Mouse (Mus musculus): ENCODE results near the gene Gm12216. TPM values are rescaled to one million over a fixed set of nuclear protein-coding genes. Genes with fewer than 3 reads are reported as not detected.
A peak's percentile ranks its signal among the peaks of the same experiment; 100 is the strongest.
"Not testable (repeated sequence)": the region's sequence is repeated elsewhere in the genome, so short reads cannot be mapped to it uniquely, and the experiment has no call there.

Gm12216 gene
- polyA plus RNA-seq, 1 experiment from 2014 or later, result not detected

DNA sequence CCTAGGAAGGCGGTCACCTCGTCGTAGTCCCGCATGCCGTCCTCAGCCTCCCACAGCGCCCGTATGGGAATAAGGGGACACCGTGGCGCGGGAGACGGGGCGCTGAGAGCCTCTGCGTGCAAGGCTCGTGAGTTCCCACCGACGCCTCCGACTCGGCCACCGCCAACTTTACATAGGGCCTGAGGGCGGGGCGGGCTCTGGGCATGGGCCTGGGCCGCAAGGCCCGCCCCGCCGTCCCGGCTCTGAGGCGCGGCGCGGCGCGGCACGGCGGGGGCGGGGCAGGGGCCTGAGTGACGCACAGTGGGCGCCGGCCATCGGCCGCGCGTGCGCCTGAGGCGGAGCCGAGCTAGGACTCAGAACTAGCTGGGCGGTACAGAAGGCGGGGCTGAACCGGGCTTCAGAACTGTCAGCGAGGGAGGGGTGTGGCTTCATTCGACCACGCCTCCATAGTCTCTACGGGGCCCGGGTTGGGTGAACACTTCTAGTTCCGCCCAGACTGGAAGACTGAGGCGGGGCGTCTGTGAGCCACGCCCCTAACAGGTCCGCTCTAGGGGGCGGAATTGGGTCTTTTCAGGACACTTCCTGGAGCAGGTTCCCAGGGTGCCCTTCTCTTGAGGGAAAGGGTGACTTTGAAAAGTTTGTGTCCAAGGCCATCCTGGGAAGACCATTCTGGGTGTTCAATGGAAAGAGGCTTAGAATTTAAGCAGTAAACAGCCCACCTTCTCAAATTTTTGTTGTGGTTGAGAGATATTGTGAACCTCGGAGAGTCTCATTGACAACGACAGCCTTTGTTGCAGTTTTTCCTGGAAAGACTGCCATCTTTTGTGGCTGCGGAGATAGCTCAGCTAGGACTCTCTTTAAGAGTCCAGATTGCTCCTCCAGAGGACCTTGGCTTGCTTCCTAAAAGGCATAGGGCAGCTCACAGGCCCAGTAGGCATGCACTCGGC, 32.7 kb upstream of the Gm12216 start, which contains the start of gene Slc22a5:
Gene Slc22a5 (minus strand): TSS at position 156 of the 947 bp plus-strand sequence.
- peaks cover 12% of the 10 kb centered on the region for H3K4me1 ChIP-seq
- H3K9ac ChIP-seq, result peak within 1 kb of the TSS; percentile 71
- peak within 1 kb of the TSS; percentile 83 for H3K4me2 ChIP-seq (replicated peaks)
- peak; percentile 98 for ATAC-seq (ENCODE audit: low FRiP score)
- H3K27me3 ChIP-seq, result no peaks in the 10 kb centered on the region
- no peaks in the 10 kb centered on the region for H3K36me3 ChIP-seq
- no peaks in the 10 kb centered on the region for H3K9me3 ChIP-seq (replicated peaks)
- 4% methylated on average over 63 of the region's 63 CpGs for WGBS
- H3K4me3 ChIP-seq, result peak within 1 kb of the TSS; percentile 55
- no peak within 1 kb of the TSS; the same call in 1 of the 2 replicates for H3K27ac ChIP-seq

DNA sequence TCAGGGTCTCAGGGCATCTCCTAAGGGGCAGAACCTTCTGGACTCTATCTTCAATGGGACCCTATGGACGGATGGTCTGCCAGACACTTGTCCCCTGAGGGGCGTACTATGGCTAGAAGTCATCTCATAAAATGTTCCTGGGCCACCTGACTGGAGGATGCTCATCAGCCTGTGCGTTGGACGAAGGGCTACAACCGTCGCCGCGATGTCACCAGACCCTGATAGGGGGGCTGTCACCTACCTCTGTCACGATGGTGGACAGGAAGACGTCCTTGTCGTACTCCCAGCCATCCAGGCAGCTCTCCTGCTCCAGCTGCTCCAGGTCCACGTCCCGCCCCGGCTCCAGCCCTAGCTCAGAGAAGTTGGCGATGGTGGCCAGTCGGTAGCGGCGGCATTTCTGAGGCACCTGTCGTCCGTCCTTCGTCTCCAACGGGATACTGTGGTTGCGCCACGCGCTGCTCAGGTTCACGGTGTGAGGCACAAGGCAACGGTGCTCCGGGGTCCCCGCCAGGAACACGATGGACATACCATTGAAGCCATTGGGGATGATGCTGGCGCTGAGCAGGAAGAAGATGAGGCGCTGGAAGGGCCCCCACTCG, 31.9 kb upstream of the Gm12216 start:
- Histone ChIP-seq H3K9me3 (replicated peaks) (no peaks in the 10 kb centered on the region), H3K36me3 (0 out of 2 replicates have a peak, but pooled peaks cover 3% of the 10 kb centered on the region), H3K4me3 (peak overlapping the region; percentile 55), H3K27me3 (no peaks in the 10 kb centered on the region), H3K4me2 (replicated peaks) (peak overlapping the region; percentile 83), H3K9ac (peak overlapping the region; percentile 71), H3K27ac (no peak overlapping the region; the same call in 1 of the 2 replicates), H3K4me1 (peaks cover 12% of the 10 kb centered on the region)
- peak; percentile 3; the same call in 1 of the 2 replicates for ATAC-seq (ENCODE audit: low FRiP score)
- WGBS, result 5% methylated on average over 33 of the region's 33 CpGs

DNA sequence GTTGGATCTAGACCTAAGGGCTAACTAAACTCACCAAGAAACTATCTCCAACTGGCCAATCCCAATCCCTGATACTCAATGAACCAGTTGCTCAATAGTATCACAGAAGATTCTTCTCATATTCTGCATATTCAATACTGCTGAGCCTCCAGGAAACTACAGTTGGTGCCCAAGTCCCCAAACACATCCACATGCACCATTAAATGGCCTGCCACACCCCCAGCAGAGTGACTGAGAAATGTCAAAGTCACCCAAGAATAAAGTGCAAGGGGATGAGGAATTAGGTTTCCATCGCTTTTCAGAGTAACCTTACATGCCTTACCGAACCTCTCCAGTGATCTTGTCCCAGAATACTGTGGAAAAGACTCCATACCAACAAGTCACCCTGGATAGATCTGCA, 31.2 kb upstream of the Gm12216 start:
- WGBS, result 92% methylated on average over 2 of the region's 2 CpGs
- H3K9me3 ChIP-seq (replicated peaks), result no peaks in the 10 kb centered on the region
- no peaks in the 10 kb centered on the region for H3K27me3 ChIP-seq
- H3K4me3 ChIP-seq, result no peak overlapping the region
- H3K4me2 ChIP-seq (replicated peaks), result peak overlapping the region; percentile 83; the same call in 1 of the 2 replicates
- 0 out of 2 replicates have a peak, but pooled peaks cover 3% of the 10 kb centered on the region for H3K36me3 ChIP-seq
- H3K9ac ChIP-seq, result no peak overlapping the region
- H3K27ac ChIP-seq, result no peak overlapping the region
- ATAC-seq (ENCODE audit: low FRiP score), result no peak
- H3K4me1 ChIP-seq, result peaks cover 12% of the 10 kb centered on the region

DNA sequence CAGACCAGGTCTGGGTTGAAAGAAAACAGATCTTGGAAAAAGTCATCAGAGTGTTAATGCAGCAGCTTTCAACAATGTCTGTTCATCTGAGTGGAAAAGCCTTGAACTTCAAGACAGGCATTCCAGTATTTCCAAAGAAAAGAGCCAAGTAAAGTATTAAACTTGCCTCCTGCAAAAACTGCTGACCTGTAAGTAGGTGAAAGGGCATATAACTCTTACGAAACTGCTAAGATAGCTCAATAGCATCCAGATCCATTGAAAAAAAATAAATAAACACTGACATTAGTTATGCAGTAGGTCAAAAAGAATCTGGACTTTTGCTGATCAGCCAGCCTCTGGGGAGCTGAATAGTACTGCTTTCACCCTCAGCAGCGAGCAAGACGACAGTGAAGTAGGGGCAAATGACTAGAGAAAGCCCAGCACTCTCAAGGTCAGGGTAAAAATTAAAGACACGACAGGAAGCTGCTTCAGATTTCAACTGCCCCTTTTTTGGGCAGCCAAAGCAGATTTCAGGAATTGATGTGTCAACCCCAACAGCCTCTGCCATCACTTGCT, 30.1 kb upstream of the Gm12216 start:
- Histone ChIP-seq H3K4me3 (no peak overlapping the region), H3K4me1 (peaks cover 12% of the 10 kb centered on the region), H3K9me3 (replicated peaks) (no peaks in the 10 kb centered on the region), H3K27me3 (no peaks in the 10 kb centered on the region), H3K36me3 (0 out of 2 replicates have a peak, but pooled peaks cover 3% of the 10 kb centered on the region), H3K4me2 (replicated peaks) (no peak overlapping the region), H3K9ac (no peak overlapping the region), H3K27ac (no peak overlapping the region)
- ATAC-seq (ENCODE audit: low FRiP score), result no peak
- WGBS, result 68% methylated on average over 4 of the region's 4 CpGs

DNA sequence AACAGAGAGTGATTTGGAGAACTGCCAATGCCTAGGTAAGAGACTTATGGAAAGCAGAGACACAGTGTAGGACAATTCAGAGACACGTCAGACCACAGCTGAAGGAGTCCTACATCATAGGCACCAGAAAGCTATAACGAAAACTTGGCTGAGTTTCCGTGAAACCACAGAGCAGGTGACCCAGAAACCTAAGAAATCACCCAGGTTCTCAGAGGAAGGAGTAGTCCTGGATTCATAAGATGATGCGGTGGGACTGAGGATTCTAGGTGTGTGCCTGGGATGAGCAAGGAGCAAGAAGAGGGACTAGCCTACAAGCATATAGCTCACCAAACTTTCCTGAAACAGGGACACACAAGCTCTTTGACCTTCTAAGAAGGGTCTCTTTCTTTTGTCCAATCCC, 29.2 kb upstream of the Gm12216 start:
- H3K36me3 ChIP-seq, result 0 out of 2 replicates have a peak, but pooled peaks cover 3% of the 10 kb centered on the region
- no peaks in the 10 kb centered on the region for H3K27me3 ChIP-seq
- no peak overlapping the region for H3K27ac ChIP-seq
- H3K9me3 ChIP-seq (replicated peaks), result no peaks in the 10 kb centered on the region
- H3K4me3 ChIP-seq, result no peak overlapping the region
- peaks cover 12% of the 10 kb centered on the region for H3K4me1 ChIP-seq
- WGBS, result 89% methylated on average over 4 of the region's 4 CpGs
- H3K9ac ChIP-seq, result no peak overlapping the region
- no peak overlapping the region for H3K4me2 ChIP-seq (replicated peaks)
- ATAC-seq (ENCODE audit: low FRiP score), result no peak

DNA sequence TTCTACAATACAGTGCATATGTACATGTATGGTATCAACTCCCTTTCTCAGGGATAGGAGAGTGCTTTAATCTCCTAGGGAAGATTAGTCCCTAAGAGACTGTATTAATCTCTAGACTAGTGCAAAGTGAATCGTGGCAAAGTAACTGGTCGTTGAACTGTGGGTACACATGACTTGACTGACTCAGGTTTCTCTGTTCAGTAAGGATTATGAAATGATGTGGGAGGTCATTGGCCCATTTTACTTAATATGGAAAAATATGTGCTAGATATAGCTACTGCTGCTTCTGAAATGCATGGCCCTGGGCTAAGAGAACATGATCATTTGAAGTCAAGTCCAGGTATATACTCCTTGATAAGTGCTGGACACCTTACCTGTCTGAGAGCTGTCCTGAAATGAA, 24.2 kb upstream of the Gm12216 start:
- WGBS, result 91% methylated on average over 2 of the region's 2 CpGs
- Histone ChIP-seq H3K4me1 (no peaks in the 10 kb centered on the region), H3K4me3 (no peak overlapping the region), H3K9ac (no peak overlapping the region), H3K9me3 (replicated peaks) (no peaks in the 10 kb centered on the region), H3K27ac (no peak overlapping the region), H3K36me3 (0 out of 2 replicates have a peak, but pooled peaks cover 3% of the 10 kb centered on the region), H3K4me2 (replicated peaks) (no peak overlapping the region), H3K27me3 (no peaks in the 10 kb centered on the region)
- ATAC-seq (ENCODE audit: low FRiP score), result no peak

DNA sequence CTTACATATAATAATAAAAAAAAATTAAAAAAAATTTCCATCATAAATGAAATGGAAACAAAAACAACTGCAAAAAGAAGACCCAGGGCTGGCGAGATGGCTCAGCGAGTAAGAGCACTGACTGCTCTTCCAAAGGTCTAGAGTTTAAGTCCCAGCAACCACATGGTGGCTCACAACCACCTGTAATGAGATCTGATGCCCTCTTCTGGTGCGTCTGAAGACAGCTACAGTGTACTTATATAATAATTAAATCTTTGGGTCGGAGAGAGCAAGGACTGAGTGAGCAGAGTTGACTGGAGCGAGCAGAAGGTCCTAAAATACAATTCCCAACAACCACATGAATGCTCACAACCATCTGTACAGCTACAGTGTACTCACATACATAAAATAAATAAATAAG, 19.0 kb upstream of the Gm12216 start:
- not testable (repeated sequence) for H3K9me3 ChIP-seq (replicated peaks); H3K4me3 ChIP-seq; H3K27me3 ChIP-seq; ATAC-seq (ENCODE audit: low FRiP score); H3K4me2 ChIP-seq (replicated peaks); H3K36me3 ChIP-seq; H3K4me1 ChIP-seq; H3K9ac ChIP-seq; H3K27ac ChIP-seq
- 80% methylated on average over 5 of the region's 5 CpGs for WGBS

DNA sequence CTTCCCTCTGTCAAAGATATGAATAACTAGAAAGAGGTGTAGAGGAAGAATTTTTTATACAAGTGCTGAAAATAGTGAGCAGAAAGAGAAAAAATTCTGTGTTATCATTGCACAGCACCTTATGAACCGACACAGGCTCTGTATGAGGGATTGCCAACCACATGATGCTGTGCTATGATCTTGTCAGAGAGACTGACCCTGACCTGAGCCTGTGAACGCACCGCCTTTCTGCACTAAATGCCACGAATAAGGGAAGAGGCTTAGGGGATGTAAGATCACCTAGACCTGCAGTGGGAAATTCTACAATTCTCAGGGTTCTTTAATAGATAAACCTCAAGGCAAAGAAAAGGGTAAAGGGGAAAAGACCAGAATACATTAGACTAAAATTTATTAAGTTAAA, 17.4 kb upstream of the Gm12216 start:
- H3K4me1 ChIP-seq, result no peaks in the 10 kb centered on the region
- no peaks in the 10 kb centered on the region for H3K9me3 ChIP-seq (replicated peaks)
- 93% methylated on average over 4 of the region's 4 CpGs for WGBS
- no peak for ATAC-seq (ENCODE audit: low FRiP score)
- H3K4me3 ChIP-seq, result no peak overlapping the region
- H3K27ac ChIP-seq, result no peak overlapping the region
- H3K27me3 ChIP-seq, result no peaks in the 10 kb centered on the region
- peaks cover 13% of the 10 kb centered on the region for H3K36me3 ChIP-seq
- H3K9ac ChIP-seq, result no peak overlapping the region
- no peak overlapping the region for H3K4me2 ChIP-seq (replicated peaks)

DNA sequence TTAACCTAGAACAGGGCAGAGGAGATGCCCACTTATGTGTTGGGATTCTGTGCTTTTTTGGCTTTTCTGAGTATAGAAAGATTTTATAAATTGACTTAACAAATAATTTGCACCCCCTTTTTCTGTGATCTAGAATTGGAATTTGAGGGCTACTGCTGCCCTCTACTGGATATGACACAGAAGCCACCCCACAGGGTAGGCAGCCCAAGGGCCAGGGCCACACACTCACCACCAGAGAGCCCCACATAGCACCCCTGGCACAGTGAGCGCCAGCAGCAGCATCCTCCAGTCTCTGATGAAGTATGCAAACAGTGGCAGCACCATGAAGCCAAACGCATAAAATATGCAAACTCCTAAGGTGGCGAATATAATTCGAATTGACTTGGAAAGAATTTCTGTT, 15.7 kb upstream of the Gm12216 start:
- WGBS, result 77% methylated on average over 4 of the region's 4 CpGs
- Histone ChIP-seq H3K4me2 (replicated peaks) (no peak overlapping the region), H3K27me3 (no peaks in the 10 kb centered on the region), H3K27ac (no peak overlapping the region), H3K4me3 (no peak overlapping the region), H3K4me1 (no peaks in the 10 kb centered on the region), H3K9me3 (replicated peaks) (no peaks in the 10 kb centered on the region), H3K9ac (no peak overlapping the region), H3K36me3 (peaks cover 16% of the 10 kb centered on the region)
- no peak for ATAC-seq (ENCODE audit: low FRiP score)

DNA sequence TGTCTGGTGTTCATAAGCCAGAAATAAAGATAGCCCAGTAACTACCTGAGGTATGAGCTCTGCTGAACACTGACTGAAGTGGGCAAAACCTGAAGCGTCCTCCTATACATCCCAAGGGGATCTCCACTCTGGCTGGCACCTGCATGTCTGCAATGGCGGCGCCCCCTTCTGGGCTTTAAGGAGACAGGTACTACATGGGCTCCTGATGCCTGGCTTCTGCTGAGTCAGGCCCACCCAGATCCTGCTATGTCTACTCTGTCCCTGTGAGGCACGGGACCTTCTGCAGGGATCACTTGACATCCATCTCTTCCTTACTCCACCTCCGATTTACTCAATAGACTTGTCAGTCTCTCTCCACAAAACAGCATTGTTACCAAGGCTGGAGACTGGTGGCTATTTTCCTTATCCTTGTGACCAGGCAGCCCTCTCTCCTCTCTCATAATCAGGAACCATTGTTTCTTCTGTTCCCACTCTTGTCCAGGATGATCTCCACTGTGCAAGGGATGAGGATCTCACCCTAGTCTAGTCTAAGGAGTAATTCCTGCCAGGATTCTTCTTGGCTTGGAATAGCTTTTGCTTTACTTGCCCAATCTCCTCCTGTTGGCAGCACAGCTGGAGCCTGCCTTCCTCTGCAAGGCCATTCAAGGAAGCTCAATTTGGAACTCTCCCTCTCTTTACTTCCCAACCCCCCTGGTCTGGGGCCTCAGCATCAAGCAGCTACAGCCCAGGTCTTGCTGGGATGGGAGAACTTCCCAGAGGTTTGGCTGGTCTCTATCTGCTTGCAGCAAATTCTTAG, 15.1 kb upstream of the Gm12216 start:
- WGBS, result 54% methylated on average over 5 of the region's 5 CpGs
- not testable (repeated sequence) for H3K4me1 ChIP-seq; H3K4me2 ChIP-seq (replicated peaks); H3K9ac ChIP-seq; H3K9me3 ChIP-seq (replicated peaks); H3K27ac ChIP-seq; H3K27me3 ChIP-seq; ATAC-seq (ENCODE audit: low FRiP score); H3K4me3 ChIP-seq
- H3K36me3 ChIP-seq, result peaks cover 16% of the 10 kb centered on the region

DNA sequence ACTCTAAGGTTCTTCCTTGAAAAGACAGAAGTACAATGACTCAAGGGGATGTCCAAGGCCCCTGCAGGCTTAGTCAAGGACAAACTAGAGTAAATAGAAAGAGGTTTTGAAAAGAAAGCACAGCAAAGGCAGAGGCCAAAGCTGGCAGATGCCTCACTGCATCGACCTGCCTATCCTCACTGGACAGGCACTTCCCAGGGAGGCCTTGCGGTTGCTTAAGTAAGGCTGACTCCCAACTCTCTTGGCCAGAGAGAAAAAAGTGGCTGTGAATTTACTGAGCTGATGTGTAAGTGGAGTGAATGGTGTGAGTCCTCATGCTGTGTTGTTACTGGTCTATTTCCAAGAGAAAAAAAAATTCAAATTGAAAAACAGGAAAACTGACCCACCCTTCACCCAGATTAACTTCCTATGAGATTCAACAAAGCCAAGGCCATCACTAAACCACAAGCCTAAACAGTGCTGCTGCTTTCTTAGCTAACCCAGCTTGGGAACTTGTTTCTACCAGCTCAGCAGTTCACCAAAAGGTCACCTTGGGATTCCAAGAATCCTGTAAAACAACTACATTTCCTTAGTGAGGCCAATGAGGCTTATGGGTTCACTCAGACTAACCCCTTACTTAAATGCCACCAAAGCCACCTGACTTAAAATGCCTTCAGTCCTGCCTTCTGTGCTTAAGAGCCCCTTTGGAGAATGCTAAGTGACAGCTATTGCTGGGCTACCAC, 12.9 kb upstream of the Gm12216 start:
- H3K36me3 ChIP-seq, result peaks cover 16% of the 10 kb centered on the region
- no peaks in the 10 kb centered on the region for H3K4me1 ChIP-seq
- H3K27me3 ChIP-seq, result no peaks in the 10 kb centered on the region
- ATAC-seq (ENCODE audit: low FRiP score), result no peak
- WGBS, result 95% methylated on average over 2 of the region's 2 CpGs
- no peak overlapping the region for H3K9ac ChIP-seq
- H3K27ac ChIP-seq, result no peak overlapping the region
- no peak overlapping the region for H3K4me2 ChIP-seq (replicated peaks)
- H3K4me3 ChIP-seq, result no peak overlapping the region
- H3K9me3 ChIP-seq (replicated peaks), result no peaks in the 10 kb centered on the region

Measured in hindbrain, embryonic 12.5 days (tissue).